Mouse (Mus musculus) kidney, postnatal 10 days (tissue): ENCODE results near the gene Acta2.
A peak's percentile ranks its signal among the peaks of the same experiment; 100 is the strongest.

Source experiments
- DNase-seq: peaks from one replicate; pipeline ENCODE4 v3.0.0; 2021; ENCODE audit warnings: mixed read lengths

Gene Acta2

GRCm38 (mm10) chr19:34254880-34255681, at the start of gene Acta2:
Gene Acta2 (minus strand): TSS chr19:34255590.
- peak; percentile 76 for DNase-seq

GRCm38 (mm10) chr19:34304917-34305316, 49.5 kb upstream of the Acta2 start:
- DNase-seq: no peak

GRCm38 (mm10) chr19:34300430-34300829, 45.0 kb upstream of the Acta2 start:
- DNase-seq: no peak

- DNase-seq: no peak
Observed at GRCm38 (mm10) chr19:34299229-34299628, 43.8 kb upstream of the Acta2 start.

- no peak for DNase-seq
Observed at GRCm38 (mm10) chr19:34298531-34298930, 43.1 kb upstream of the Acta2 start.

- no peak for DNase-seq
Observed at GRCm38 (mm10) chr19:34295442-34295841, 40.1 kb upstream of the Acta2 start.

- no peak for DNase-seq
Observed at GRCm38 (mm10) chr19:34293376-34293947, 38.1 kb upstream of the Acta2 start.

GRCm38 (mm10) chr19:34292701-34293100, 37.3 kb upstream of the Acta2 start:
- no peak for DNase-seq

- no peak for DNase-seq
Observed at GRCm38 (mm10) chr19:34291956-34292355, 36.6 kb upstream of the Acta2 start.

GRCm38 (mm10) chr19:34291379-34291778, 36.0 kb upstream of the Acta2 start:
- no peak for DNase-seq

GRCm38 (mm10) chr19:34290872-34291341, 35.5 kb upstream of the Acta2 start:
- DNase-seq: peak; percentile 28

- DNase-seq: peak; percentile 87
Observed at GRCm38 (mm10) chr19:34289948-34290789, 34.8 kb upstream of the Acta2 start, which contains the start of gene Fas. Gene Fas (plus strand): TSS chr19:34290666.

- no peak for DNase-seq
Observed at GRCm38 (mm10) chr19:34288696-34289095, 33.3 kb upstream of the Acta2 start.

- DNase-seq: no peak
Observed at GRCm38 (mm10) chr19:34287656-34288415, 32.4 kb upstream of the Acta2 start.

GRCm38 (mm10) chr19:34287221-34287620, 31.8 kb upstream of the Acta2 start:
- DNase-seq: no peak

GRCm38 (mm10) chr19:34284826-34285225, 29.4 kb upstream of the Acta2 start:
- DNase-seq: no peak

- no peak for DNase-seq
Observed at GRCm38 (mm10) chr19:34284383-34284782, 29.0 kb upstream of the Acta2 start.

- no peak for DNase-seq
Observed at GRCm38 (mm10) chr19:34283614-34284013, 28.2 kb upstream of the Acta2 start.

GRCm38 (mm10) chr19:34278078-34278477, 22.7 kb upstream of the Acta2 start:
- no peak for DNase-seq

- DNase-seq: no peak
Observed at GRCm38 (mm10) chr19:34273073-34273472, 17.7 kb upstream of the Acta2 start.

- DNase-seq: no peak
Observed at GRCm38 (mm10) chr19:34270824-34271464, 15.6 kb upstream of the Acta2 start.
